Mouse (Mus musculus) urinary bladder, postnatal 4 days (tissue): ENCODE data around the gene Emilin2.

ENCODE experiments used
- DNase-seq, 2 experiments: peaks; one replicate each; pipeline ENCODE4 v3.0.0; 2021 to 2022; ENCODE audit warnings: low spot score in 2 of 2

The Emilin2 gene

DNA sequence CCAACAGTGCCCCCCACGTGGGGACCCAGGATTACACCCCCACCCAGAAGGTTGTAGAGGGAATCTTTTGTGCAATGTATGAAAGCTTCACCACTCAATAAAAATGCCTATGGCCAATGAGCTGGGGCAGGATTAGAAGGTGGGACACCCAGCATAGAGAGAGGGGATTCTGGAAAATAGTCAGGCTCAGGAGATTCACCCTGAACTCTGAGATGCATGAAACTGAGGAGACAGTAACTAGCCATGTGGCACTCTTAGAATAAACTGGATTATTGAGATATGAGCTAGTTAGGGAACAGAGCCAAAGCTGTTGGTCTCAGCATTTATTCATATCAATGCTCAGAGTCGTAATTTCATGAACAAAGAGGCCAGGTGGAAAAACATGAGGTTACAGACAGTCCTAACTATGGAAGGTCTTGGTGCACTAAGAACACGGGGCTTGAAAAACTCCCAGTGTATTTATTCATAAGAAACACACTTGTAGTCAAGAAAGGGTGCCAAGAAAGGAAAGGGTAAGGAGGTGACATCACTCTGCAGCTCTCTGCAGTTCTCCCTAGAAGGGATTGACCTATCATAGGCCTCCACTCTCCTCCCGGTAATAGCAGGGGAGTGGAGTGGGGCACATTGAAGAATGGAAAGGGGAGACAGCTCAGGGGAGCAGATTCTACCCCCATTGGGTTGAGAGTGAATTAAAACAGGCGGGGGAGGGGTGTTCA, 46.3 kb downstream of the Emilin2 start:
- DNase-seq, result no peak

DNA sequence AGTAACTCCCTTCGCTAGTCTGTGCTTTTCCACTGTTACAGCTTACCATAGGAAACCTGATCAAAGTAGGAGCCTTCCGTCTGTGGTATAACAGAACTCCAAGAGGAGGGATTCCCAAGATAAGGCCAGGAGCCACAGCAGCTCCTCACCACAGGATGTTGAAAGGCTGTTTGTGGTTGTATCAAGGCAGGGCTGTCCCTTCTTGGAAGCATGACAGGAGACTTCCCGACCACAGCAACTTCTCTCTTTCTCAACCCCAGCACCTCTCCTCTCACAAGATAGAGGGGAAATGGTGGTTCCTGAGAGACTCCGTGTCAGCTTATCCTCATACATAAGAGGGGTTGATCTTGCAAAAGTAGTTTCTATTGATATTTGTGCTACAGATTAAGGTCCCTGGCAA, 47.0 kb downstream of the Emilin2 start:
- DNase-seq, result no peak

DNA sequence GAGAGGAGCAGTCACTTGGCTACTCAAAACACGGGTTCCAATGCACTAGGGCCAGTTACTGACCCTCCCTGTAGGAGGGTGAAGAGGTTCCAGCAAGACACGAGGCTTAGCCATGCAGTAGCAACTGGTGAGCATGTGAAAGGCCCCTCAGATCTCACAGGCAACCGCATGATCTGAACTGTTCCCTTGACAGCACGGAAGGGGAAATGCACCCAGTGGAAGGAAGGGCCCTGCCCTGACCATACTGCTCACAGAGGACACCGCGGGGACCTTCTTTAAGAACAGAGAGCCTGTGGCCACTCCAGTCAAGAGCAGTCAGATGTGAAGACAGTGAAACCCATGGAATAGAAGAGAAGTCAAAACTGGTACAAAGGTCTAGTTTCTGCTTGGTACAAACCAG, 48.6 kb downstream of the Emilin2 start:
- no peak for DNase-seq

DNA sequence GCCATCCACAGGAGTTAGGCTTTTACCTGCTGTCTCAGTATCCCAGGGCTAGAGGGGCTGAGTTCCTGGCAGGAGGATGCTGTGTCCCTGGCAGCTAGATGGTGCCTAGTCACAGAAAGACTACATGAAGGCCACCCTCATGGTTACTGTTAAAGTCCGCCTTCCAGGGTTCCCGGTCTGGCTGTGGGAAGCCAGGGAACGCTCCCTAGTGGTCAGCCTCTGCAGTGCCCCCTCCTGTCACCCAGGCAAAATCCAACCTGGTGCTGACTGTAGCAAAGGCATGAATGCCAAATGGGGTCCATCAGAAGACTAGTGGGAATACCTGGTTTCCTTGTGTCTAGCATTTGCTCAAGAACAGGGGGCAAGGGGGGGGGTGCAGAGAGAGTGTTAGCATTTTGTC, 51.1 kb downstream of the Emilin2 start:
- DNase-seq, result no peak

DNA sequence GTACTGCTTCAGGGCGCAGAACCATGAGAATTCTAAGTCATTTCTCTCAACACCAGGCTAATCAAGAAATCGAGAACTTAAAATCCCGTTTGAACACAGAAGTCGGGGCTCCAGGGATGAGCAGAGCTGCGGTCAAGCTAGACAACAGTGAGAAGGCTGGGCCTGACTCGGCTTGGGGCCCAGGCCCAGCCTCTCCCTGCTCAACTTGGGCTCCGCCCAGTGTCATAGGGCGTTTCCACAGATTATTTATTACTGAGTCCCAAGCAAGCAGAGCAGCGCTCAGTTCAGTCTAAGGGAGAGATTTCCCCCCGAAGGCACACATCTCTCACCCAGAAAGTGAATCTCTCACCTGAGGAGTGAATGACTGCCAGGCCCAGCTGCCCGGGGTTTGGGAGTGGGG, 52.1 kb downstream of the Emilin2 start:
- peak in 1 of 2 experiments; percentile 54 for DNase-seq

DNA sequence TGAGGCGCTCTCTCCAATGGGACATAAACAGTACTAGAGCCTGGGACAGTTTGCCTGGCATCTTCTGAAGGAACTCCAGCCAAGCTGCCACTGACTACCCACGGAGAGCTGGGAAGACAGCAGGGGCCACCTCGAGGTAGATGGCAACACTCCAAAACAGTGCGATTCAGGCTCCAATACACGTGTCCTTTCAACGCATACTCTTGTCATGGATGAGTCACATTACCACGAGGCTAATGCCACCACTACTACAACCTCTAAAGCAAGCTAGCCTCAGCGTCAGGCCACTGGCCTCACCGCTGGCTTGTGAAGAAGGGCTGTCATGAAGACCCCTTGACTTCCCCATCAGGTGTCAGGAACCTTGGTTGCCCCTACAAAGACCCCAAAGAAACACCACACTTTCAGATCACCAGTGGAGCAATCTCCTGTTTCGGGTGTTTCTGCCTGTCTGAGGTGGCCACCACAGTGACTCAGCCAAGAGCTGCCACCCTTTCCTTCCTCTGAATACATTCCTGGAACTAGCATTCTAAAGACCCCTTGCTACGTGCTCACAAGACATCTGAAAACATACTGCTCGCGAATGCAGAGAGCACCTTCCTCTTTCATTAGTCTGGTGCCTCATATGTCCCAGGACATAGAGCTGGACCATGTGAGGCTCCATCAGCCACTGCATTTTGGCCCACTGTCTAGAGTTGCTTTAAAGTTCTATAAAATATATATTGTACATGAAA, 54.8 kb downstream of the Emilin2 start:
- DNase-seq, result no peak

DNA sequence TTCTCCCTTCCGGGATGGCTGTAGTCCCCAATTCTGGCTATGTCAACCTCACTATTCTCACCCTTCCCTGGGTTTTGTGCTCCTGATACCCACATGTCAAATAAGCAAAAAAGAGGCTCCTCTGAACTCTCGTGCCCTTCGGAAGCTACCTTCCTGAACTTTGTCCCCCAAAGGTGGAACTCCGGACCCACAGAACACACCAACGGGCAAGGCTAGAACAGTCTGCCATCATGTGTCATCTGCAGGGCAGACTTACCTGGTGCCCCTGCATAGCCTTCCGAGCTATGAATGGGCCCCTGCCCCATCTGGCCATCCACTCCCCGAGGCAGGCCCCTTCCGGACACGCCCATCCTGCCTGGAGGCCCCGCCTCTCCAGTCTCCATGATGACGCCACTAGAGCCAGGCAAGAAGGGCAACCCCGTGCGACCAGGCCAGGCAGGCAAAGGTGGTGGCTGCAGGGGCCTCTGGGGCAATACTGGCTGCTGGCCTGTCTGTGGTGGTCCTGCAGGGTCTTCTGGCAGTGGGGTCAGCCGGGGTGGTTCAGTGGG, 55.6 kb downstream of the Emilin2 start:
- no peak for DNase-seq

DNA sequence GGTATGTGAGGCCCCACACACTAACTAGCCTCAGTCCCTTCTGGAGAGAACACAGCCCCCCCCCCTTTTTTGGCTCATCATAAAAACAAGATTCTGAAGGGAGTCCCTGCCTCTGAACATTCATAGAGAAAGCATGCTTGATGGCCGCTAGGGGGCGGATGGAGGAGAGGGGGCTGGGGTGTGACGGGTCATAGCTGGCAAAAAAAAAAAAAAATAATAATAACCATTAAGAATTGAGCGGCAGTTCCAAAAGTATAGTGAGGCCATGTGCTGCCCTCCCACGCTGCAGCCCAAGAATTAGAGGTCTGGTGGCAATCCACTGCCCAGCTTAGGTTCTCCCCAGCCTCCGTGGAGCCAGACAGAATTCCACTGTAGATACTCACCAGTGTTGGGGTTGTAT, 57.0 kb downstream of the Emilin2 start:
- no peak for DNase-seq

DNA sequence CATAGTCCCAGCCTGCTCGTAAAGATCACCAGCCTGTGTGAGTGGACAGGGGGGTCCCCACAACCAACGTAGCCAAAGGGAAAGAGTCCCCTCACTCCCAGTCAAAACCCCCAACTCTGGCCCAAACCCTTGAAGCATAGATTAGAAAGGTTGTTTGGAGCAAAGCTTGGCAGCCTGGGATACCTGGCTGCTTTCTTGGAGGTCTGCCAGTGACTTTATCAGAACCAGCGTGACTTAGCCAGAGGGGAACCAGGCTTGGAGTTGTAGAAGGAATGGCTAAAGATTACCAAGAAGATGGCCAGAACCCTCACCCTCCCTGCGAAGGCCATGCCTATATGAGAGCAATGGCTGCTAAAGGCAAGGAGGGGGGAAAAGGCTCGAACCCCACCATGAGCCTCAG, 57.7 kb downstream of the Emilin2 start:
- DNase-seq, result no peak

DNA sequence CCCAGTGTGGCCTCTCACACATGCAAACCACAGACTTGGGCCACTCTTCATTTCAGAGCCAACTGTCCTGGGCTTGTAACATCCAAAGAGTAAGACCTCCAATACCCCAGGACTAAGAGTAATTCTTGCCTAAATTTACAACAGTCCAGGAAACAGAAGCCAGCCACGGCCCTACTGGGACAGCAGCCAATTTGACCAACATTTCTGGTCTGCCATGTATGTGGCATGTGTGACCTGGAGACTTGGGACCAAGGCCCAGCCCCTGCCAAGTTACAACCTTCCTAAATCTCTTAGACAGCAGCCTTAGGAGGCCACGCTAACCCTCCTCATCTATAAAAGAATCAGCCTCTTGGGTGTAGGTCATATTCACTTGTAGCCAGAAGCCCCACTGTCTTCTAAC, 58.4 kb downstream of the Emilin2 start:
- no peak for DNase-seq

DNA sequence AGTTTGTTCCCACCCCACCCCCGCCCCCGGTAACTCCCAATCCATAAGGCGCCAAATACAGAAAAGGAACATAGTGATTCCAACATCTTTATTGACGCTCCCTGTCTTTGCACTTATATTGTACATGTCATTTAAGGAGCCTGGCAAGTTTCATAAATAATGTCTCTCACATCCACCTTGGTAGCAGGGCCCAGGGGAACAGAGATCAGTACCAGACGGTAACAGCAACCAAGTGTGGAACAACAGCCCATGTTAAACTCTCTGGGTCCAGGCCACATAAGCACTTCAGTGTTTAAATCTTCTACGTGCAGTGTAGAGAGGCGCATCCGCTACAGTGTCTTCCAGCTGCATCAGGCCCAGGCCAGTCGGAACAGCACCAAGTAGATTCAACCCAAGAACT, 59.7 kb downstream of the Emilin2 start:
- DNase-seq, result no peak

DNA sequence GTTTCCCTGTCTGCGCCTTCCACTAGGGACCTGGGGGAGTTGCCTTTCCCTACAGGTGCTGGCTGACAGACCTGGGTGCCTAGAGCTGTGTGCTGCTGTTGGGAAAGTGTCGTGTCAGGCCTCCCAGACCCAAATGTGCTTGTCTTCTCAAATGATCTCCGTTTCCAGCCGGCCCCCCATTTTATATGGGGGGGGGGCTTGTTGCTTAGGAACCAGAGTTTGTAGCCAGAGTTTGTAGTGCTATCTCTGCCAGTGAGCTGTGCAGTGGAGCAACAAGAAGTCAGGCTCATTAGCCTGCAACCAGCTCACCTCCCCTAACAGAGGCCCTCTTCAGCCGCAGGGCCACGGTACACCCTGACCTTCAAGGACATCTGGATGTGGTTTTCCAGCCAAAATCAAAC, 60.2 kb downstream of the Emilin2 start:
- no peak for DNase-seq

DNA sequence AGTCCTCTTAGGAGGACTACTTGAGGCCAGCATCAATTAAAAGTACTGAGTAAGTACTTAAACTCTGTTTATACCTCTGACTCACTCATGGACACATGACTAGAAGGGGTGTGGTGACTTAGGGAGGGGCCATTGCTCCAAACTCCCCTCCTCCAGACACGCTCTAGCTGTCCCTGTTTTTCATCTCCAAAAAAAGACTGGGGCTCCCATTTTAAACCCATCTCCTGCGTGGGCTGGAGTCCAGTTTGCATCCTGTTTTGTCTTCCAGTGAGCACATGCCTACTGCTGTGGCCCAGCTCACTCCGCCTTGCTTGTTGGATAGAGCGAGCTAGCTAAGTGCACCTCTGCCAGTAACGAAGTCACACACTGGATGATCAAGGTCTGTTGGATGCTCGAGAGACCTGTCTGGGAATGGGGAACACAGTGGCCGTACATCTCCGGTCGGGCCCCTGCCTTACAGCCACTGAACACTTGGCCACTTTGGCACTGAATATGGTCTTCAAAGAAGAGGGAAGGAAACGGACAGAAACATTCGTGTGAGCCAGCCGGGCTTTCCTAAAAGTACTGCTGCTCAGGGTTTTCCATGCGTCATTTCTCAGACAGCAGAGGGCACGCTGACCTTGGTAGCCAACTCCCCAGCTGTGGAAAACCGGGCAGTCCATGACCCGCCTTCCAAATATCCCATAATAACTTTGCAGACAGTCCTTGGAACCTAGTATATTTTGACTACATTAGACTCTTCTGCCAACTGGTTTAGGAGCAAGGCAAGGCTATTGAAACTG, 60.8 kb downstream of the Emilin2 start:
- no peak for DNase-seq

DNA sequence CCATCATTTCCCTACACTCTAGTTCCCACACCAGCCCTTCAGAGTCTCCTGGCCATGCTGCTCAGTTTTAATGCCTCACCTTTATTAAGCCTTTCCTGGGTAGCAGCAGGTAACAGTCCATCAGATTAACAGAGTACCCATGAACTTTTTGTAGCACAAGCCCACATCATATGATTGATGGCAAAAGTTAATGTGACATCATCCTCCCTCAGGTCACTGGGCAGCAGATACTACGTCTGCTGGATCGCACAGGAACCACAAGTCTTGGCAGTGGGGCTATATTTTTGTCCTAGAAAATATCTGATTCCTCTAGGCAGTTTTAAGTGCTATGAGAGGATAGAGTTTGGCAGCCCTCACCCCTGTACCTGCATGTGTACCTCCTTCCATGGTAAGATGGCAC, 61.7 kb downstream of the Emilin2 start:
- no peak for DNase-seq

DNA sequence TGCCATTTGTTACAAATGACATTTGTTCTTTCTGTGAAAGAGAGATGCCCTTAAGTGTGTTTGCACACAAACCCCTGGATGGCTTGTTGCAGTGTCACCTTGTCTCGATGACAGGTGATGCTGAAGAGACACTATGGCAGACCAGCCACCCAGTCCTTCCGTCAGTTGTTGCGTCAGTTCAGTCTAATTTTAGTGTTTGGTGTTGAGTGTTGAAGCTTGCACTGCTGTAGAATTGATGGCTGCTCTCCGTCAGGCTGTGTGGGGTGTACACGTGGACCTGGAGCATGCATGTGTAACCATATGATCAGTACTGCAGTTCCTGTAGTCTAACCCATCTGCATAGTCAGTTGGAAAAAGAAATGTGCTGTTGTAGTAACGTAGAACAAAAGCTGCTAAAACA, 62.8 kb downstream of the Emilin2 start:
- no peak for DNase-seq

DNA sequence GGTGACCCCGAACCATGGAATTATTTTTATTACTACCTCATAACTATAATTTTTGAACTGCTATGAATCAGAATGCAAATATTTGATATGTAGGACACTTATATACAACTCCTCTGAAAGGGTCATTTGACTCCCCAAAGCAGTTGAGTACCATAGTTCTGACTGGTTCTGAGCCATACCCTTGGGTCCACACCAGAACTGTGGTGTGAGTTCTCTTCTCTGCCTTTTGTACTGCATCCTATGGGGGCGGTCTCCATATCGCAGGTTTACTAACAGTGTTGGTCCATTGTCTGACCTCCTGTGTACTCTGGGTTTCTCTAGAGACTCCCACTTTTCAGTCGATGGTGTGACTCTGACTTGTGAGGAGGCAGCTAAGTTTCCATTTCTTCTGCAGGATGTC, 65.8 kb downstream of the Emilin2 start:
- DNase-seq, result no peak

DNA sequence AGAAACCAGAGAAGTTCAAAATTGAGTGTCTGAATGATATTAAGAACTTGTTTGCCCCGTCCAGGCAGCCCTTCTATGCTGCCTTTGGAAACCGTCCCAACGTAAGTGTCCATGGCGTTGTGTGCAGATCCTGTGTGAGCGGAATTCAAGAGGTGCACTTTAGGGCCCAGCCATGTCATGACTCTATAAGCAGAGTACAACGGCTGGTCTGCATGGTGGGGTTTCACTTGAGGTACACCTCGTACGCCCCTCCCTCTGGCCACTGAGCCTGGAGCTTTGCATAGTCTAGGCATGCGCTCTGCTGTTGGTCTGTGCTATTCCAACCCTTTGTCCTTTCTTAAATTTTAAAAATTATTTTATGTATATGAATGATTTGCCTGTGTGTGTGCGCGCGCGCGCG, 66.6 kb downstream of the Emilin2 start:
- no peak for DNase-seq

DNA sequence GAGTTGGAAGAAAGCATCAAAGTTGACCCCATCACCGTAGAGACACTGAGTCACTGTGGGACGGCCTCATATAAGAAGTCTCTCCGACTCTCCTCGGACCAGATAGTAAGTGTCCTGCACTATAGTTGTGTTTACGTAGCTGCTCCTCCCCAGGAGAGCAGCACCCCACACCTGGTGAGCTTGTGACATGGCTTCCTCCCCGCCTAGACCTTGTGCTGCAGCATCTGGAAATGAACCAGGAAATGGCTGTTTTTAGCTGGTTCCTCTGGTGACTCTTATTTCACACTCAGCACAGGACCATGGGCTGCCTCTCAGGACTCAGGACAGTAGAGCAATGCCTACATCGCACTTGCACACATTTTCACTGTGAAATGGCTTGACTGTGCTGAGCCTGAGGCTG, 69.1 kb downstream of the Emilin2 start:
- DNase-seq, result no peak

DNA sequence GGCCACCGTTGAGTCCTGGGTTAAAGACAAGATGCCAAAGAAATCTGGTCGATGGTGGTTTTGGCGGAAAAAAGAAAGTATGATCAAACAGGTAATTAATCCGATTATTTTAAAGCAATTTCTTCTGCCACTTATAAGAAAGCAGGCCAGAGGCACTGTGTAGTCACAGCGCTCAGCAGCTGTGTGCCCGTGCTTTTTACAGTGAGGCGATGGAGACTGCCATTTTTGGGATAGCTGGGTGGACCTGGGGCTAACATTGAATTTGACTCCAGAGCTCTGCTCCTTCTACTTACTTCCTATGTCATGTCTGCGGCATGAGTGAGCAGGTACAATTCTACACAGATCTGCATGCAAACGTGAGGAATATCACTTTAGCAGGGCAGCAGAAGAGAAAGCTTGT, 71.0 kb downstream of the Emilin2 start:
- no peak for DNase-seq

DNA sequence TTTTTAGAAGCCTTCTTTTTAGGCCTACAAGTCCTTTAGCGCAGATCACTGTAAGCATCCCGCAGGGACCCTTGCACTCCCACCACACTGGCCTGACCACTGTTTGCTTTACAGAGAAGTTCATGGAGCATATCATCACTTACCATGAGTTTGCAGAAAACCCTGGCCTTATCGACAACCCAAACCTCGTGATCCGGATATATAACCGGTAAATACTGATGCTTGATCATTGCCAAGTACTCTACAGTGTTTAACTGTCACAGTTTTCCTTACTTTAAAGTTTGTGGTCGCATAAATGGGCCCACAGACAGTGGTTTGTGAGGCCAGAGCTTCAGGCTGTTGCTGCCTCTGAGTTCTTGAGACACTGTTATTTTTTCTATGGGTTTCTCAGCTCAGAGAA, 73.3 kb downstream of the Emilin2 start:
- no peak for DNase-seq

DNA sequence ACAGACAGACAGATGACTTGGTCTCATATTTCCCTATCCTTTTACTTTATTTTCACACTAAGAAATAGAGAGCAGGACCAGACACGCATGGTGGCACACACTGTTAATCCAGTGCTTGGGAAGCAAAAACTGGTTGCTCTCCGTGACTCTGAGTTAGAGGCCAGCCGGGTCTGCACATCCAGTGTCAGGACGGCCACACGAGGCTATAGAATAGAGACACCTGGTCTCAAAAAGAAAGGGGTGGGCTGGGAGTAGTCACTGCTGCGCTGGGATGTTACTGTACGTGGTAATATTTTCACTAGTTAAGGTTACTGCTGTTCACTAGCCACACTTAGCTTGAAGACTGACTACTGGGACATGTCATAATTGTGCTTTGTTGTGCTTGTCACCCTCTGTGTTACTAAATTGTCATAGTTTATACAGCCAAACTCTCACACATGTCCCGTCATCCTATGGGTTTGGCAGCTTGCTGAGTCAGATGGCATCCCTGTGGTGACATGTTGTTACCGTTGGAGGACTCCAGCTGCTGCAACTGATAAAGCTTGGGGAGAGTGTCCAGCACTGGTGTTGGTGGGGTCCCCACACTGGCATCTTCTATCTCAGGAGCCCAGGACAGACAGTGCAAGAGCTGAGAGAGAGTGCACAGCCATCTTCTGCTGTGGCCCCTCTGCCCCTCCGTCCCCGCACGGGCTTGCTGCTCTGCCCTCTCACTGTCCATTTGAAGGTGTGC, 76.4 kb downstream of the Emilin2 start:
- DNase-seq, result no peak

DNA sequence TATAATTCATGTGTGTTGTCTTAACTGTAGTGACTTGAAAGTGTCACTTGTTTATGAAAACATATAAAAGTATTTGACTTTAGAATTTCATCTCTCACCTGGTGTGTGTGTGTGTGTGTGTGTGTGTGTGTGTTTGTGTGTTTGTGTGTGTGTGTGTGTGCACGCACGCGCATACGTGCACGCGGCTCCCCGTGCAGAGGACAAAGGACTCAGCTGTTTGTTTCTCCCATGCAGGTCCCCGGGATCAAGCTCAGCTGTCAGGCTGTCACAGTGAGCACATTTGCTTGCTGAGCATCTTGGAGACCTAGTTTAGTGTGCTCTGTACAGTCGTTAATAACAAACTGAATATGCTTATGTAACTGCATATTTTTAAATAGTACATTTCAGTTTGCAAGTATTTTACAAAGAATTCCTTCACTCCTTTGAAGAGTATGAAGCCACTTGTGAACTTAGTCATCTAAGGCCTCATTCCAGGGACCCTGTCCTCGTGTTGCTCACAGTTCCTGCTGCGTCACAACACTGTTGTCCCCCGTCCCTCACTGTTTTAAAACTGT, 77.7 kb downstream of the Emilin2 start:
- no peak for DNase-seq
